ENCODE assay signal across 9 mouse cellular contexts in genomic region chr3:157876439-157877156, GRCm38 (mm10). TPM values are rescaled to one million over a fixed set of nuclear protein-coding genes. Genes with fewer than 3 reads are reported as not detected.
A peak's percentile ranks its signal among the peaks of the same experiment; 100 is the strongest.
DNase-seq lines count a peak whose midpoint lies in the region; ATAC-seq lines count a peak whose summit lies in the region.
"Had no signal": no experiment of that assay in that cellular context is flagged by ENCODE, and none has a peak within 500 bp of the region (broad histone marks: within the 10 kb centered on the region; RNA-seq: fewer than 3 reads in every experiment).

No protein-coding gene starts in this region.

- no peaks in the 10 kb centered on the region for H3K36me3 ChIP-seq in hindbrain, embryonic 15.5 days
- H3K36me3 ChIP-seq in midbrain, embryonic 14.5 days (ENCODE audit: control insufficient read depth, insufficient read depth, low read length), result no peaks in the 10 kb centered on the region
- H3K36me3 ChIP-seq: embryonic facial prominence, embryonic 12.5 days had no signal

- H3K27me3 ChIP-seq in hindbrain, embryonic 15.5 days, result no peaks in the 10 kb centered on the region
- no peaks in the 10 kb centered on the region for H3K27me3 ChIP-seq in midbrain, embryonic 14.5 days (ENCODE audit: control insufficient read depth, insufficient read depth, low read length)
- H3K27me3 ChIP-seq: embryonic facial prominence, embryonic 12.5 days had no signal

- ATAC-seq in hindbrain, embryonic 15.5 days (ENCODE audit: low FRiP score, low read depth), result peak; percentile 68; the same call in 1 of the 2 replicates
- ATAC-seq in midbrain, embryonic 14.5 days (ENCODE audit: low FRiP score, low TSS enrichment), result 0 out of 2 replicates have a peak, but pooled peaks have one; percentile 63

- H3K4me1 ChIP-seq in hindbrain, embryonic 15.5 days (replicated peaks), result no peaks in the 10 kb centered on the region
- no peaks in the 10 kb centered on the region for H3K4me1 ChIP-seq in midbrain, embryonic 14.5 days (ENCODE audit: control insufficient read depth, insufficient read depth, low read length)
- H3K4me1 ChIP-seq: embryonic facial prominence, embryonic 12.5 days had no signal

- 46% methylated on average over 11 of the region's 11 CpGs for WGBS in hindbrain, embryonic 15.5 days
- WGBS in midbrain, embryonic 14.5 days, result 54% methylated on average over 11 of the region's 11 CpGs

- H3K9ac ChIP-seq in hindbrain, embryonic 15.5 days, result no peak overlapping the region
- H3K9ac ChIP-seq in midbrain, embryonic 14.5 days (replicated peaks; ENCODE audit: low read length), result no peak overlapping the region
- H3K9ac ChIP-seq: embryonic facial prominence, embryonic 12.5 days had no signal

- no peak overlapping the region for H3K4me3 ChIP-seq in hindbrain, embryonic 15.5 days
- no peak overlapping the region for H3K4me3 ChIP-seq in midbrain, embryonic 14.5 days (replicated peaks; ENCODE audit: low read depth, low read length)
- H3K4me3 ChIP-seq: embryonic facial prominence, embryonic 12.5 days had no signal

- peak; percentile 21 for DNase-seq in left cerebral cortex, adult 11 months (ENCODE audit: low spot score)
- no peak for DNase-seq in left cerebral cortex, adult 8-10 months (ENCODE audit: low spot score in 2 of 2)
- DNase-seq in adrenal gland, postnatal 10 days, result peak; percentile 70
- peak; percentile 39 for DNase-seq in embryo, embryonic 9.5 days (ENCODE audit: extremely low spot score)
- DNase-seq in layer of hippocampus, adult 9-11 months, result peak; percentile 35
- DNase-seq in midbrain, embryonic 14.5 days, result peak; percentile 86
- DNase-seq in testis, postnatal 10 days (ENCODE audit: low spot score), result peak; percentile 46

- no peak overlapping the region for H3K4me2 ChIP-seq in hindbrain, embryonic 15.5 days
- no peak overlapping the region for H3K4me2 ChIP-seq in midbrain, embryonic 14.5 days (ENCODE audit: low read length)
- H3K4me2 ChIP-seq: embryonic facial prominence, embryonic 12.5 days had no signal

- H3K27ac ChIP-seq in hindbrain, embryonic 15.5 days (replicated peaks), result no peak overlapping the region
- H3K27ac ChIP-seq in midbrain, embryonic 14.5 days (replicated peaks; ENCODE audit: low read depth, low read length), result no peak overlapping the region
- H3K27ac ChIP-seq: embryonic facial prominence, embryonic 12.5 days had no signal

- H3K9me3 ChIP-seq in hindbrain, embryonic 15.5 days, result no peaks in the 10 kb centered on the region
- H3K9me3 ChIP-seq in midbrain, embryonic 14.5 days (ENCODE audit: control insufficient read depth, low read length), result no peaks in the 10 kb centered on the region
- H3K9me3 ChIP-seq: embryonic facial prominence, embryonic 12.5 days had no signal

RNA-seq across cellular contexts. Expression of gene Cth, which starts 48.3 kb away (rescaled TPM):
- total RNA-seq in left cerebral cortex, adult 8-10 months (2022), result 1 to 10 TPM; 3.5 to 6.3 (median 4.9) TPM
- total RNA-seq in adrenal gland, postnatal 10 days (2021), result 10 to 100 TPM; 14.9 to 27.8 TPM
- 2.8 and 3.5 TPM in 2 replicates for polyA plus RNA-seq in hindbrain, embryonic 15.5 days (2015; fragmentation: Nextera tagmentation; extraction: Ambion mirVana)
- 2.0 and 3.4 TPM in 2 replicates for polyA plus RNA-seq in midbrain, embryonic 14.5 days (2014; fragmentation: Nextera tagmentation; extraction: Ambion mirVana)

Comparison
In these comparisons a context has a peak if more than half of its experiments do, and no peak if none do; other contexts are left out.
1. DNase-seq: peak in left cerebral cortex, adult 11 months (single experiment), adrenal gland, postnatal 10 days (single experiment), embryo, embryonic 9.5 days (single experiment), layer of hippocampus, adult 9-11 months (single experiment), midbrain, embryonic 14.5 days (single experiment) and testis, postnatal 10 days (single experiment); none in left cerebral cortex, adult 8-10 months (0 of 2).